ENCODE assay signal across 13 mouse cellular contexts in genomic region chr19:6272738-6273137, GRCm38 (mm10). TPM values are rescaled to one million over a fixed set of nuclear protein-coding genes. Genes with fewer than 3 reads are reported as not detected.
DNase-seq lines count a peak whose midpoint lies in the region; ATAC-seq and TF ChIP-seq lines count a peak whose summit lies in the region.
"Had no signal": no experiment of that assay in that cellular context is flagged by ENCODE, and none has a peak within 500 bp of the region (broad histone marks: within the 10 kb centered on the region; RNA-seq: fewer than 3 reads in every experiment).

No protein-coding gene starts in this region.

- TF ChIP-seq CTCF in layer of hippocampus, adult 2 months (conservative IDR thresholded peaks at IDR 0.05): no peak
- no peak for TF ChIP-seq CTCF in ES-Bruce4 (IDR thresholded peaks at IDR 0.05; ENCODE audit: low read depth, low read length)

- no peak for ATAC-seq in forebrain, embryonic 11.5 days (replicated peaks; ENCODE audit: low FRiP score)
- ATAC-seq: forebrain, embryonic 14.5 days had no signal

- no peaks in the 10 kb centered on the region for H3K27me3 ChIP-seq in ES-Bruce4 (ENCODE audit: control insufficient read depth, insufficient read depth, low read length, poor library complexity, severe bottlenecking)
- H3K27me3 ChIP-seq in forebrain, embryonic 11.5 days (ENCODE audit: control insufficient read depth, insufficient read depth, low read length): no peaks in the 10 kb centered on the region
- H3K27me3 ChIP-seq: megakaryocyte, embryonic 14.5 days had no signal

- no peak for TF ChIP-seq EP300 in ES-Bruce4 (IDR thresholded peaks at IDR 0.05; ENCODE audit: insufficient read depth, low read depth, low read length)

- DNase-seq in layer of hippocampus, adult 2 months (ENCODE audit: low spot score in 2 of 2): peak; percentile 54 to 55
- no peak for DNase-seq in layer of hippocampus, adult 8-10 months (ENCODE audit: low spot score in 2 of 2)
- DNase-seq in 3T3-L1 (ENCODE audit: low read depth, low spot score): peak; percentile 59
- DNase-seq in heart, postnatal 10 days: peak; percentile 55 to 65
- no peak for DNase-seq in forebrain, embryonic 11.5 days (ENCODE audit: low spot score)
- DNase-seq in cerebellum, adult 8-10 months: no peak
- DNase-seq: liver had no signal

- 0 out of 2 replicates have a peak overlapping the region, but pooled peaks have one; percentile 0 for H3K9ac ChIP-seq in ES-Bruce4 (ENCODE audit: low read depth, poor library complexity, severe bottlenecking)
- H3K9ac ChIP-seq in forebrain, embryonic 11.5 days (ENCODE audit: low read length): no peak overlapping the region

- no peaks in the 10 kb centered on the region for H3K36me3 ChIP-seq in ES-Bruce4 (ENCODE audit: control insufficient read depth, insufficient read depth, low read length, poor library complexity, severe bottlenecking)
- no peaks in the 10 kb centered on the region for H3K36me3 ChIP-seq in forebrain, embryonic 11.5 days (ENCODE audit: control insufficient read depth, insufficient read depth, low read length)

- no peak for TF ChIP-seq POLR2A in ES-Bruce4 (IDR thresholded peaks at IDR 0.05; ENCODE audit: insufficient read depth, low read length)

- intact Hi-C loops in heart, postnatal 10 days (cut with DNase I): no loop called here

- H3K4me3 ChIP-seq in layer of hippocampus, adult 2 months: no peak overlapping the region
- H3K4me3 ChIP-seq in ES-Bruce4 (ENCODE audit: low read depth, low read length): no peak overlapping the region
- no peak overlapping the region for H3K4me3 ChIP-seq in forebrain, embryonic 11.5 days (ENCODE audit: low read depth, low read length)
- H3K4me3 ChIP-seq: megakaryocyte, embryonic 14.5 days had no signal

- H3K27ac ChIP-seq in layer of hippocampus, adult 2 months: peak overlapping the region; percentile 49; the same call in 1 of the 2 replicates
- peak overlapping the region; percentile 33; the same call in 1 of the 2 replicates for H3K27ac ChIP-seq in ES-Bruce4 (ENCODE audit: insufficient read depth, low read length)
- H3K27ac ChIP-seq in forebrain, embryonic 11.5 days (ENCODE audit: low read depth, low read length): no peak overlapping the region

- WGBS in forebrain, embryonic 11.5 days: 90% methylated on average over 4 of the region's 4 CpGs

- H3K9me3 ChIP-seq in ES-Bruce4 (replicated peaks; ENCODE audit: control insufficient read depth, insufficient read depth, low read length, poor library complexity, severe bottlenecking): no peaks in the 10 kb centered on the region
- no peaks in the 10 kb centered on the region for H3K9me3 ChIP-seq in forebrain, embryonic 11.5 days (ENCODE audit: control insufficient read depth, low read length)
- H3K9me3 ChIP-seq: megakaryocyte, embryonic 14.5 days had no signal

- peaks cover 14% of the 10 kb centered on the region for H3K4me1 ChIP-seq in ES-Bruce4 (ENCODE audit: control insufficient read depth, insufficient read depth, low read length)
- peaks cover 7% of the 10 kb centered on the region for H3K4me1 ChIP-seq in forebrain, embryonic 11.5 days (replicated peaks; ENCODE audit: control insufficient read depth, insufficient read depth, low read length)

- no peak overlapping the region for H3K4me2 ChIP-seq in forebrain, embryonic 11.5 days (ENCODE audit: low read depth, low read length, severe bottlenecking)

RNA-seq across cellular contexts. Expression of gene Ehd1, which starts 3.8 kb away (rescaled TPM):
- total RNA-seq in layer of hippocampus, adult 2 months (2021): 10 to 100 TPM; 80.2 to 82.3 TPM
- total RNA-seq in layer of hippocampus, adult 8-10 months (2022): 10 to 100 TPM; 59.1 to 76.4 (median 70.3) TPM
- 81.0 and 81.6 TPM in 2 replicates for polyA plus RNA-seq in ES-Bruce4 (2011; ENCODE audit: insufficient read depth, insufficient read length, low read depth, missing spikeins)
- total RNA-seq in heart, postnatal 10 days (2021): 100 to 1,000 TPM; 129 to 181 TPM
- 72.6 and 74.2 TPM in 2 replicates for polyA plus RNA-seq in forebrain, embryonic 11.5 days (2014; fragmentation: Nextera tagmentation; extraction: Ambion mirVana)

RNA-seq across cellular contexts. Expression of gene Atg2a, which starts 31.3 kb away (rescaled TPM):
- 10 to 100 TPM; 32.5 to 39.0 TPM for total RNA-seq in layer of hippocampus, adult 2 months (2021)
- total RNA-seq in layer of hippocampus, adult 8-10 months (2022): 10 to 100 TPM; 34.1 to 41.8 (median 37.1) TPM
- 10.9 and 11.1 TPM in 2 replicates for polyA plus RNA-seq in ES-Bruce4 (2011; ENCODE audit: insufficient read depth, insufficient read length, low read depth, missing spikeins)
- total RNA-seq in heart, postnatal 10 days (2021): 10 to 100 TPM; 17.7 to 19.0 TPM
- polyA plus RNA-seq in forebrain, embryonic 11.5 days (2014; fragmentation: Nextera tagmentation; extraction: Ambion mirVana): 12.3 and 14.6 TPM in 2 replicates

RNA-seq across cellular contexts. Expression of gene Cdc42bpg, which starts 33.5 kb away (rescaled TPM):
- 1 to 10 TPM; 5.0 to 5.6 TPM for total RNA-seq in layer of hippocampus, adult 2 months (2021)
- 1 to 10 TPM; 5.9 to 9.5 (median 6.5) TPM for total RNA-seq in layer of hippocampus, adult 8-10 months (2022)
- 57.7 and 60.5 TPM in 2 replicates for polyA plus RNA-seq in ES-Bruce4 (2011; ENCODE audit: insufficient read depth, insufficient read length, low read depth, missing spikeins)
- total RNA-seq in heart, postnatal 10 days (2021): 1 to 10 TPM; 9.6 to 9.9 TPM
- polyA plus RNA-seq in forebrain, embryonic 11.5 days (2014; fragmentation: Nextera tagmentation; extraction: Ambion mirVana): 0.55 TPM in 2 replicates

RNA-seq across cellular contexts. Expression of gene Ppp2r5b, which starts 37.1 kb away (rescaled TPM):
- total RNA-seq in layer of hippocampus, adult 2 months (2021): 100 to 1,000 TPM; 127 to 137 TPM
- 100 to 1,000 TPM; 126 to 136 (median 128) TPM for total RNA-seq in layer of hippocampus, adult 8-10 months (2022)
- 12.2 and 17.1 TPM in 2 replicates for polyA plus RNA-seq in ES-Bruce4 (2011; ENCODE audit: insufficient read depth, insufficient read length, low read depth, missing spikeins)
- 10 to 100 TPM; 30.7 to 31.7 TPM for total RNA-seq in heart, postnatal 10 days (2021)
- polyA plus RNA-seq in forebrain, embryonic 11.5 days (2014; fragmentation: Nextera tagmentation; extraction: Ambion mirVana): 41.4 and 45.6 TPM in 2 replicates

RNA-seq across cellular contexts. Expression of gene Gpha2, which starts 46.6 kb away (rescaled TPM):
- not detected for total RNA-seq in layer of hippocampus, adult 2 months (2021)
- not detected for total RNA-seq in layer of hippocampus, adult 8-10 months (2022)
- 1.0 TPM in 1 of 2 replicates, not detected in the other for polyA plus RNA-seq in ES-Bruce4 (2011; ENCODE audit: insufficient read depth, insufficient read length, low read depth, missing spikeins)
- not detected for total RNA-seq in heart, postnatal 10 days (2021)
- polyA plus RNA-seq in forebrain, embryonic 11.5 days (2014; fragmentation: Nextera tagmentation; extraction: Ambion mirVana): 0.65 TPM in 1 of 2 replicates, not detected in the other
- total RNA-seq: heart, postnatal 14 days; MEL had no signal
- polyA plus RNA-seq: forebrain, embryonic 14.5 days; kidney, embryonic 14.5 days had no signal

Comparison
In these comparisons a context has a peak if more than half of its experiments do, and no peak if none do; other contexts are left out.
1. DNase-seq: peak in layer of hippocampus, adult 2 months (2 of 2), 3T3-L1 (single experiment) and heart, postnatal 10 days (2 of 2); none in layer of hippocampus, adult 8-10 months (0 of 2), forebrain, embryonic 11.5 days (single experiment) and cerebellum, adult 8-10 months (single experiment).